Mouse (Mus musculus) olfactory bulb, adult 2 months (tissue): ENCODE measurements around the gene Syna.

Experiments used
- CTCF ChIP-seq: fragments of 200-500 bp; IDR thresholded peaks from 2 replicates; pipeline ENCODE4 v1.5.1; 2012; ENCODE audit warnings: low read depth, mild to moderate bottlenecking, low read length, moderate library complexity; ENCODE audit not compliant: insufficient read depth
- POLR2A ChIP-seq: fragments of 200-500 bp; IDR thresholded peaks from 2 replicates; pipeline ENCODE4 v1.6.1; 2012; ENCODE audit warnings: mild to moderate bottlenecking, low read depth, low read length, moderate library complexity; ENCODE audit not compliant: insufficient read depth

DNA sequence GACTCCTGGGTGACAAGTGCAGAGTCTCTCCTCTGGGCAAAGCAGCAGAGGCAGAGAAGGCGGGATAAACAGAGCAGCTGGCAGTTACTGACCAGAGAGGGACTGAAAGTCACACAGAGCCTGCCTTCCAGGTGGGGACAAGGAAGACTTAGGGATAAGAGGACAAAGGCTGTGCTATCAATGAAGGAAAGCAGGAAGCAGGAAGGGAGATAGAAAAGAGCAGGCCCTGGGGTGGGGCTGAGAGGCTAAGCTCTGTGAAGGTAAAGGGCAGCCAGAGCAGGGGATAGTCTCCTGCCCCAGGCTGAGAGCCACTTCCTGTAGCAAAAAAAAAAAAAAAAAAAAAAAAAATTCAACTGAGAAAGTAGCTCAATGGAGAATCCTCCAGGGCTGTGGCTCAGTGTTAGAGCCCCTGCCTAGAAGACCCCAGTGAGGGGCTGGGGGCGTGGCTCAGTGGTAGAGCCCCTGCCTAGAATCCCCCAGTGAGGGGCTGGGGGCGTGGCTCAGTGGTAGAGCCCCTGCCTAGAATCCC is 10.3 kb downstream of the Syna start:
- no peak for TF ChIP-seq POLR2A
- no peak for TF ChIP-seq CTCF
